Comparison of ENCODE assay signal across 7 mouse cellular contexts in the genomic region with DNA sequence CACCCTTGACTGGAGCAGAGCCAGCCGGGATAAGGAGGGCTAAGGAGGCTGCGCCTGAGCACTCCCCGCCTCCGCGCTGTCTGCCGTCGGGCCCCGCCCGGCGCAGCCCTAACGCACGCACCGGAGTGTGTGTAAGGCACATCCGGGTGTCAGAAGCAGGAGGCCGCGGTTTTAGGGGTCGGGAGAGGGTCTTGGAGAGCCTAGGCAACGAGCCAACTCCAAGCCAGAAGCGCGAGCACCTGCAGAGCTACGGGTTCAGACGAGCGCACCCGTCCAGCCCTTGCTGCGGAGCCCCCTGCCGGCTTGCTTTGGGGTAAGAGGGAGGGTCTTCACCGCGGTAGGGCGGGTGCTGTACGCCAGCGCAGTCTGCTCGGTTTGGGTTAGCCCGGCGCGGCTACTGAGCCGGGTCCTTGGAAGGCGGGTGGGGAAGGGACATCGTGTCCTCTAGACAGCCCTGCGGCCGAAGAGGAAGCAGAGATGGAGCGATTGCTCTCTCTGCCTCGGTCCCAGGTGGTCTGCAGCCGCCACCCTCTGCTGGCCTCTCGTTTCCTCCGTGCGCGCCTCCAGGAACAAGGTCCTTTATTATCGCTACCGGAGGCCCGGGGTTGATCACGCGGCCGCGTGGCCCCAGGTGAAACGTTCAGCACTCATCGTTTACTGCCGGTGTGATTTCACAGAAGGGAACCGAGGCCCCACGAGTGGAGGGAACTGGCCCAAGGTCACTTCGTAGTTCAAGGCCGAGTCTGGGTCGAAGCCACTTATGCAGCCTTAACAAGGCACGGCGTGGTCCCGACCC. TPM values are rescaled to one million over a fixed set of nuclear protein-coding genes. Genes with fewer than 3 reads are reported as not detected.
DNase-seq lines count a peak whose midpoint lies in the region; ATAC-seq lines count a peak whose summit lies in the region.

No protein-coding gene starts in this region.

- H3K9me3 ChIP-seq in limb, embryonic 10.5 days (replicated peaks): no peaks in the 10 kb centered on the region
- no peaks in the 10 kb centered on the region for H3K9me3 ChIP-seq in midbrain, embryonic 10.5 days (replicated peaks)

- H3K4me3 ChIP-seq in limb, embryonic 10.5 days: peak overlapping the region; percentile 59
- H3K4me3 ChIP-seq in midbrain, embryonic 10.5 days: peak overlapping the region; percentile 77

- peaks cover 20% of the 10 kb centered on the region for H3K4me1 ChIP-seq in limb, embryonic 10.5 days
- H3K4me1 ChIP-seq in midbrain, embryonic 10.5 days: peaks cover 27% of the 10 kb centered on the region

- peak; percentile 51 for ATAC-seq in activated CD4-positive, CD25-positive, alpha-beta regulatory T cell, adult 4 months

- H3K27me3 ChIP-seq in limb, embryonic 10.5 days (ENCODE audit: low read depth, poor library complexity, severe bottlenecking): peaks cover 38% of the 10 kb centered on the region
- H3K27me3 ChIP-seq in midbrain, embryonic 10.5 days (ENCODE audit: low read depth, poor library complexity, severe bottlenecking): peaks cover 47% of the 10 kb centered on the region

- peak; percentile 91 for DNase-seq in cerebellum, adult 9-11 months
- DNase-seq in frontal cortex, postnatal 14 days (ENCODE audit: low spot score in 2 of 2): peak; percentile 79 to 83
- peak; percentile 57 for DNase-seq in kidney, adult 11 months
- peak; percentile 75 for DNase-seq in limb, embryonic 10.5 days (ENCODE audit: low spot score)
- DNase-seq in midbrain, embryonic 10.5 days (ENCODE audit: low spot score): peak; percentile 72
- peak; percentile 34 to 52 for DNase-seq in spleen, adult 18-20 months

- peak overlapping the region; percentile 77 for H3K27ac ChIP-seq in limb, embryonic 10.5 days
- peak overlapping the region; percentile 90 for H3K27ac ChIP-seq in midbrain, embryonic 10.5 days (replicated peaks)

- no peaks in the 10 kb centered on the region for H3K36me3 ChIP-seq in limb, embryonic 10.5 days
- no peaks in the 10 kb centered on the region for H3K36me3 ChIP-seq in midbrain, embryonic 10.5 days

- WGBS in limb, embryonic 10.5 days: under 1% methylated on average over 65 of the region's 65 CpGs
- under 1% methylated on average over 65 of the region's 65 CpGs for WGBS in midbrain, embryonic 10.5 days

RNA-seq across cellular contexts. Expression of gene Bdh1, which starts 6.8 kb away (rescaled TPM):
- 10 to 100 TPM; 20.5 to 20.7 TPM for polyA plus RNA-seq in activated CD4-positive, CD25-positive, alpha-beta regulatory T cell, adult 4 months (2017; shearing (Covaris generic))
- polyA plus RNA-seq in limb, embryonic 10.5 days (2016; fragmentation: Nextera tagmentation; extraction: Ambion mirVana): 9.5 and 11.4 TPM in 2 replicates
- polyA plus RNA-seq in midbrain, embryonic 10.5 days (2016; fragmentation: Nextera tagmentation; extraction: Ambion mirVana): 11.2 and 15.2 TPM in 2 replicates

Comparison
In these comparisons a context has a peak if more than half of its experiments do, and no peak if none do; other contexts are left out.
1. Peak in every context shown above with its lines: DNase-seq, ATAC-seq, H3K4me3 ChIP-seq and H3K27ac ChIP-seq.